Mouse (Mus musculus) liver, embryonic 14.5 days (tissue): ENCODE measurements around the gene Loxl3.

Source experiments
- CTCF ChIP-seq: IDR thresholded peaks from 2 replicates; pipeline ENCODE4 v1.5.1; 2016; ENCODE audit warnings: antibody characterized with exemption, low read depth, control low read depth
- EP300 ChIP-seq: IDR thresholded peaks from 2 replicates; pipeline ENCODE4 v1.6.1; 2016; ENCODE audit warnings: antibody characterized with exemption, low read depth

- TF ChIP-seq CTCF, result no peak
- TF ChIP-seq EP300, result no peak
Observed at GRCm38 (mm10) chr6:83040601-83041000, 6.6 kb downstream of the Loxl3 start.
